Mouse (Mus musculus): ENCODE data around the gene Vill.

Gene Vill

GRCm38 (mm10) chr9:119080040-119080675 is 27.6 kb downstream of the Vill start:
- no peak for DNase-seq (ENCODE audit: low spot score in 2 of 2)

DNA sequence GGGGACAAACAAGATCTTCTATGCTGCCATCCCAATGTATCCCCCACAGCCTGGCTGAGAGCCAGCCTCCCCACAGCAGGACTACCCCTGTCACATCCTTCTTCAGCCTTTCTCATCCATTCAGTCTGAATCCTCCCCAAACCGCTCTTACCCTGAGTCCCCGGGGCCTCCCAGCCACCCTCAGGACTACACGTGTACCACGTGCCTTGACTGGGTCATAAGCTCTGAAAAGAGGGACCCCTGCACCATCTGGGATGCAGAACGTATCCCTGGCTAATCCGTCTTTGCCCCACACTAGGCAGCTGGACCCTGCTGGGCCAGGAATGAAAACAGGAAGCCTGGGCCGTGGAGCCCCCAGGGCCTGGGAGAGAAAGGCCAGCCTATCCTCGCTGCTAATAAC is 29.5 kb downstream of the Vill start:
- no peak for DNase-seq (ENCODE audit: low spot score in 2 of 2)

DNA sequence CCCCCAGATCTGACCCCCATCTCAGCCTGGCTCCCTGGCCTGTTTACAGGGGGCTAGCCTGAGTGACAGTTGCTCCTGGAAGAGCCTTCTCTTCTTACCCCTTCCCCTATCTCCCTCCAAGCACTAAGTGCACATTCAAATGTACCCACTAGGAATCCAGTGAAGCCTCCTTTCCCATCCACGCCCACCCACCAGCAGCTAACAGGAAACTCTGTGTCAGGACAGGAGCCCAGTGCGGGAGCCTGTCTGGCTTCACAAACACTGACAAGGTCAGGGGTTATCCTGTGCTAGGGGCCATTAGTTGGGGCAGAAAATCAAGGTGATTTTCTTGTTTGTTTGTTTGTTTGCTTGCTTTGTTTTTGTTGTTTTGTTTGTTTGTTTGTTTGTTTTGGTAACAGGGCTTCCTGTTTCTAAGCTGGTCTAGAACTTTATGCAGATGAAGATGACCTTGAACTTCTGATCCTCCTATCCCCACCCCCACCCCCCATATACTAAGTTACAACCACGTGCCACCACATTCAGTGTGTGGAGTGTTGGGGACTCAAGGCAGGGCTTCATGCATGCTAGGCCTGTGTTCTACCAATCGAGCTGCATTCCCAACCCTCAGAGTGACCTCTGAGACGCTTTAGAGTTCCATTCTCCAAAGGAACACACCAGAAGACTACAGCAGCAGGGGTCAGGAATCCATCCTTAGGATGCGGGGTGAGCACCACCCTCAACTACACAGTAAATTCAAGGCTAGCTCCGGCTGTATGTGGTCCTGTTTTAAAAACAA is 30.3 kb downstream of the Vill start:
- DNase-seq (ENCODE audit: low spot score in 2 of 2), result no peak

DNA sequence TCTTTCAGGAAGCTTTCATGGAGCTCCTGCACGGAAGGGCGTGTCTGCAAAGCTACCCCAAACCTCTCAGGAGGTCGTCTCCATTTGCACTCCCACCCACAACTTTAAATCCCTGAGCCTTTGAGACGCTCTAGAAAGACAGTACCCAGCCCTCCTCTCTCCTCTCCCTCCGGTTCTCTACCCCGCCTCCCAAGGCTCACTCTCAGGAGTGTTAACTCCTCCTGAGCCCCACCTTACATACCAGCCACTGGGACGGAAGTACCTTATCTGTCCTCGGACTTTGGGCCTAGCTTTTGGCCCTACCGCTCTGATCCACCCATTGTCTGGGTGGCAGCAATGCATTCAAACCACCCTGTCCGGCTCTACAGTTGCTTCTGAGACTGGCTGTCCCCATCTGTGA is 31.4 kb downstream of the Vill start:
- no peak for DNase-seq (ENCODE audit: low spot score in 2 of 2)

- DNase-seq (ENCODE audit: low spot score in 2 of 2), result no peak
Measured at GRCm38 (mm10) chr9:119086451-119086850, 33.9 kb downstream of the Vill start.

GRCm38 (mm10) chr9:119087309-119087708 is 34.7 kb downstream of the Vill start:
- no peak for DNase-seq (ENCODE audit: low spot score in 2 of 2)

DNA sequence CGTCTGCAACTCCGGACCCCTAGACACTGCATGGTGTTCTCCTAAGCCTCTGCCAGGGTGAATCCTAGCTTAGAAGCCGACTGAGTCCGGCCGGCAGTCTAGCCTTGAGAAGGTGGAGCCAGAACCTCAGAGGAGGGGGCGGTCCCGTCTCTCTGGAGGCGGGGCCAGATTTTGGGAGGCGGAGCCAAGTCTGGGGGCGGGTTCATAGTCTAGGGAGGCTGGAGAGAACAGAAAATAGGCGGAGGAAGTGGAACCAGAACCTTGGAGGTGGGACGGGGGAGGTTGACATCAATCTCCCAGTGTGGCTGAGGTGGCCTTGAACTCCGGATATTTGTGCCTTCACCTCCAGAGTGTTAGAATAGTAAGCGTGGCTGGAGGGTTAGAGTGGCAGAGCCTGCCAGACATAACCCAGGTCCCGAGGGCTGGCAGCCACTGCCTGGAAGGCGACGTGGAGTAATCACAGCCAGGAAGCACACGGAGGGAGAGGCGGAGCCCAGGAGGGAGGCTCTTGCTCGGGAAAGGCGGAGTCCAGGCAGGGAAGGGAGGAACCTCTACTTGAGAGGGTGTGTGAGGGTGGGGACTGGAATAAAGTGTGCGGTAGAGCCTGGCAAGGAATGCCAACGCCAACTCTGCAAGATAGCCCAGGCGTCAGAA is 35.7 kb downstream of the Vill start:
- peak; percentile 86 to 90 for DNase-seq (ENCODE audit: low spot score in 2 of 2)

- DNase-seq (ENCODE audit: low spot score in 2 of 2), result no peak
Measured at GRCm38 (mm10) chr9:119089437-119089836, 36.9 kb downstream of the Vill start.

GRCm38 (mm10) chr9:119090462-119090861 is 37.9 kb downstream of the Vill start:
- no peak for DNase-seq (ENCODE audit: low spot score in 2 of 2)

DNA sequence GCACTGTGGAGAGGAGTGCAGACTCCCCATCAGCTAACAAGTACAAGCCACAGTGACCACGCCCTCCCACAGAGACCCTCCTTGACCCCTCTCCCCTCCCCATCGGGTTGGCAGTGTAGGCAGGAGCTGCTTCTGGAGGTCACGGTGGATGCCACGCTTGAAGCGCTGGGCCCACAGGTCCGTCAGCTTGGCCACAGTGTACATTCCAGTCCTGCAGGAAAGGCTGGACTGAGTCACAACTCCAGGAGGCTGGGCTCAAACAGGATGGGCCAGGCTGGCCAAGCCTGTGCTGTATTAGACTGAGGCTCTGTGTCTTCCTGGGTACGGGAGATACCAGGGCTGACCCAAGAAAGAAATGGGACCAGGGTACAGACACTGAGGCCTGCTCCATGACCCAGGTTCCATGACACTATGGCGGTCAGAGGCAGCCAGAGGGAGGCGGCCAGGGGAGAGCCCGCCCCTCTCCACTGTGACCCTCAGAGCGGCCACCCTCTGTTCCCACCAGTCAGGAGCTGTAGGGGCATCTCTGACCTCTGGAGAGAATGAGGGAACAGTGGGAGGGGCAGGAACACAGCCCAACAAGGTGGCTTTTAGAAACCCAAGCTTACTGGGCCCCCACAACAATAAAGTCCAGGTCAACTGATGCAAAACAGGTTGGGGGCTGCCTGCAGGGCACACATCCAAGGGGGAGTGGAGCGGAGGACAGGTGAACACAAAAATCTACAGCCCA is 39.2 kb downstream of the Vill start:
- DNase-seq (ENCODE audit: low spot score in 2 of 2), result no peak

DNA sequence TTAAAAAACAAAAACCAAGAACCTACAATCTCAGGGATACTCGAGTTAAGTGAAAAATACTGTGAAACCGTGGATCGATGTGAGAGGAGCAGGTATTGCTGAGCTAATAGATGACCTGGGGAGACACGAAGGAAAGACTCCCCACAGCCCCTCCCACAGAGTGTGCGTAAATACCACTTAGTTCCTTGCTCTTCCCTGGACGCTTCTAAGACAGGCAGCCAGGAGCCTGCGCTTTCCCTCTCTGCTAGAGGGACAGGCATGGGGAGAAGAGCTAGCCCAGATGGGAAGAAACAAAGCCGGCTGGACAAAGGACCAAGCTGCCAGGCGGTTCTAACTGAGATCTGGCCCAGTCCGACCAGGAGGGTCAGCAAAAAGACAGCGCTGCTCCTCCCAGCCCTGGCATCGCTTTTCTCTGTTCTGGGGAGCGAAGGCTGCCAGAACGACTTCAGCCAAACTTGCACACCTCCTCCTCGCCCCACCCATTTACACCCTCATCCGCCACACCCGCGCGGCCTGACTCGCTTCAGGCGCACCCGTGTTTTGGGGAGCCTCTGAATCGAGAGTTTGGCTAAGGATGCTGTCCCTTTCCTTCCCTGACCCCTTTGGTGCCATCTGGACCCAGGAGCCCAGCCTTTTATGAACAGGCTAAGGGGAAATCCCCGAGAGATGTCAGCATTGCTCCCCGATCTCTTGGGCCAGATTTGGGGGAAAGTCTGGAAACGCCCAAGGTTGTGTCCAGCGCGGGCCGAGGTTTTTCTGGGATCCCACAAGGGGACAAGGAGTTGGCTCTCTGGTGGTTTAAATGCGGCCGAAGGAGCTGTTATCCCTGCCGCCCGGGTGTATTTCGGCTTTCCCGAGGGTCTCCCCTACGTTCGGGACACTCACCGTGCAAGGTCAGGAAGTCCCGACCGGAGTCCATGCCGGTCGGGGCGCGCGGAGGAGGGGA is 40.2 kb downstream of the Vill start:
- peak; percentile 60 to 73 for DNase-seq (ENCODE audit: low spot score in 2 of 2)

DNA sequence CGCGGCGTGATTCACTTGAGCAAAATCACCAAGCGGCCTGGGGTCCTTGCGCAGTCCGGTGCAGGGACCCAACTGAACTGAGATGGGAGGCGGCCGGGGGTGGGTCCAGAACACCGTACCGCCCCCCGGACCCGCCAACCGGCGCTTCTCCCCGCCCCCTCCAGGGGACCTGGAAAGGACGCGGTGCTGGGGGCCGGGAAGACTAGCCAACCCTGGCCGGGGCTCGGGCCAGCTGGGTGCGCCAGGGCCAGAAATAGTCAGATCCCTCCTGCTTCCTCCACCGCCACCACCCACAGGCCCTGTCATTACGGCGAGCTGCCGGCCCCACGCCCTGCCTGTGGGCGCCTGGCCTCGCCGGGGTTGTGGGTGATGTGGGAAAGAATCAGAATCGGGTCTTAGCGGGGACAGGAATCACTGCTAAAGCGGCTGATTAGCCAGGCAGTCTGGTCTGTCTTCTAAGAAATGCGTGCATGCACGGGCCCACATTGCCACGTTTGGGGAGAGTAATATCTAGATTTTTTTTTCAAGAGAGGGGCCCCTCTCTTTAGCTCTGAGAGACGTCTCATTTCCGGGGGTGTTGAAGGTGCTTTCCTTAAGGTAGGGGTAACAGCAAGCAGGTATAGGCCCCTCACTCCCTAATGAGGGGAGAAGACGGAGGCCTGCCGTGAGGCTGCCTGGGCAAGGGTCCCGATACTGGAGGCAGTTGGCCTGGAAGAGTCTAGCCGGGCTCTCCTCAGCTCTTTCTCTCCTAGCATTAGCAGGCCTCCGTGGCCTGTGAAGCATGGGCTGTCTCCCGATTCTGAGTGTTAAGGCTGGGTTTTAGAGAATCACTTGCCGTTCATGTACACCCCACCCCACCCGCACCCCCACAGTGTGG is 41.1 kb downstream of the Vill start, which contains the start of gene Plcd1:
Gene Plcd1, minus strand, starts transcription at position 84 of the 877 bp plus-strand sequence.
- DNase-seq (ENCODE audit: low spot score in 2 of 2), result peak; percentile 97

- DNase-seq (ENCODE audit: low spot score in 2 of 2), result no peak
Measured at GRCm38 (mm10) chr9:119094462-119095109, 42.0 kb downstream of the Vill start.

- DNase-seq (ENCODE audit: low spot score in 2 of 2), result no peak
Measured at GRCm38 (mm10) chr9:119100177-119100898, 47.8 kb downstream of the Vill start.

DNA sequence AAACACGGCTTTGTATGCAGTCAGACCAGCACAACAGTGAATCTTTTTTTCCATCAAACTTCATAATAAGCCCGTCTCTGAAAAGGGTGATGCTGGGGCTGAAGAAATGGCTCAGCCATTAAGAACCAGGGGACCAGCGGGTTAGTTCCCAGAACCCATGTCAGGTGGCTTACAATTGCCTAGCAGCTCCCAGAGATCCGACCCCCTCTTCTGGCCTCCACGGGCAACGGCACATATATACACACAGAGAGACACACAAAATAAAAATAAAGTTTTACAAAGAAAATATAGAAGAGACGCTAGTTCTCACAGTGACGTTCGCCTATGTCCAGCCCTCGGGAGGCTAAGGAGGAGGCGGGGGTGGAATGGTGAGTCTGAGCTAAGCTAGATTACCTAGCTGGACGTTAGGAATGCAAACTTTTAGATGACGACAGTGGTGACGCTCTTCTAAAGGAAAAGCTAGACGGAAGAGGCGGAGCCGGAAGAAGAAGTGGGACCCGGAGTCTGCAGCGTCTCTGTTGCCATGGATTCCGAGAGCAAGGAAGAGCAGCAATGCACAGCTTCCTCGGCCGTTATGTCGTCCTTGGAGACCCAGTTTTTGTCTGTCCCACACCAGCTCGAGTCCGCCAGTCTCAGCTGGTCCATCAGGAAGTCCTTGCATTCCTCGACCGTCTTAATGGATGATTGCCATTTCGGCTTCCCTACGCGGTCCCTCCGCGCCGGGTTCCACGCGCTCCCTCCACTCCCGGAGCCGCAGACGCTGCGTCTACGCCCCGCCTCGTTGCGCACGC is 49.6 kb downstream of the Vill start, which contains the start of gene Dlec1:
Gene Dlec1, plus strand, starts transcription at position 487 of the 791 bp plus-strand sequence.
- DNase-seq (ENCODE audit: low spot score in 2 of 2), result peak; percentile 82 to 83

GRCm38 (mm10) chr9:119102783-119103113 is 50.2 kb downstream of the Vill start:
- no peak for DNase-seq (ENCODE audit: low spot score in 2 of 2)

GRCm38 (mm10) chr9:119107566-119107965 is 55.0 kb downstream of the Vill start:
- DNase-seq (ENCODE audit: low spot score in 2 of 2), result peak in 1 of 2 experiments; percentile 18

Data from heart, adult 9 months (tissue).